Mouse (Mus musculus) forebrain, postnatal 0 days (tissue): Measurements from ENCODE around the gene Adgrl4. TPM values are rescaled to one million over a fixed set of nuclear protein-coding genes. Genes with fewer than 3 reads are reported as not detected.
A peak's percentile ranks its signal among the peaks of the same experiment; 100 is the strongest.

Experiments
- ATAC-seq: fragments of 200-750 bp; cut with Nextera tagmentation; 2 replicates; pipeline ENCODE4 v1.8.0; 2017; ENCODE audit warnings: mild to moderate bottlenecking, moderate library complexity
- DNase-seq: peaks from one replicate; pipeline ENCODE4 v3.0.0-alpha.2; 2015
- H3K27ac ChIP-seq: fragments of 300-500 bp; sonication (generic); 2 replicates; pipeline ENCODE4 v1.5.1; 2014; ENCODE audit warnings: low read depth, mild to moderate bottlenecking, antibody characterized with exemption, low read length, moderate library complexity, mixed read lengths
- H3K27me3 ChIP-seq: fragments of 300-500 bp; sonication (generic); 2 replicates; pipeline ENCODE4 v1.6.1; 2014; ENCODE audit warnings: mild to moderate bottlenecking, low read length, mixed read lengths; ENCODE audit not compliant: insufficient read depth
- H3K36me3 ChIP-seq: fragments of 300-500 bp; sonication (generic); 2 replicates; pipeline ENCODE4 v1.6.1; 2014; ENCODE audit warnings: mild to moderate bottlenecking, moderate library complexity; ENCODE audit not compliant: insufficient read depth
- H3K4me1 ChIP-seq: fragments of 300-500 bp; sonication (generic); 2 replicates; pipeline ENCODE4 v1.6.1; 2014; ENCODE audit warnings: antibody characterized with exemption; ENCODE audit not compliant: insufficient read depth
- H3K4me2 ChIP-seq: fragments of 300-500 bp; sonication (generic); 2 replicates; pipeline ENCODE4 v1.6.1; 2014; ENCODE audit warnings: low read depth, mild to moderate bottlenecking, moderate library complexity
- H3K4me3 ChIP-seq: fragments of 300-500 bp; sonication (generic); 2 replicates; pipeline ENCODE4 v1.5.1; 2014; ENCODE audit warnings: low read depth, low read length, mixed read lengths
- H3K9ac ChIP-seq: fragments of 300-500 bp; sonication (generic); 2 replicates; pipeline ENCODE4 v1.6.1; 2014; ENCODE audit warnings: mild to moderate bottlenecking
- H3K9me3 ChIP-seq: fragments of 300-500 bp; sonication (generic); 2 replicates; pipeline ENCODE4 v1.6.1; 2016; ENCODE audit warnings: low read length
- CTCF ChIP-seq: sonication (generic); IDR thresholded peaks from 2 replicates; pipeline ENCODE4 v1.5.1; 2016; ENCODE audit warnings: antibody characterized with exemption, control low read depth, low read depth
- WGBS: fragments of 180-500 bp; shearing (Covaris S2); extraction: QIAGEN DNeasy Blood & Tissue Kit; methylation state at CpG from one replicate; pipeline ENCODE4 v1.1.7; 2014; 5-methylcytosine and 5-hydroxymethylcytosine counted together
- polyA plus RNA-seq: library from polyadenylated mRNA; unstranded; fragments of >200 nt; fragmentation: Nextera tagmentation; extraction: Ambion mirVana; gene quantifications from 2 replicates; pipeline ENCODE4 v1.2.1, GENCODE M21; 2015
- total RNA-seq: library from RNA; depleted of rRNA; stranded (reverse); fragments of >200 nt; gene quantifications from 2 replicates; pipeline ENCODE4 v1.2.3, GENCODE M21; 2014

Gene Adgrl4
- total and polyA plus RNA-seq, 2 experiments from 2014 or later = 11.9 to 31.7 TPM

DNA sequence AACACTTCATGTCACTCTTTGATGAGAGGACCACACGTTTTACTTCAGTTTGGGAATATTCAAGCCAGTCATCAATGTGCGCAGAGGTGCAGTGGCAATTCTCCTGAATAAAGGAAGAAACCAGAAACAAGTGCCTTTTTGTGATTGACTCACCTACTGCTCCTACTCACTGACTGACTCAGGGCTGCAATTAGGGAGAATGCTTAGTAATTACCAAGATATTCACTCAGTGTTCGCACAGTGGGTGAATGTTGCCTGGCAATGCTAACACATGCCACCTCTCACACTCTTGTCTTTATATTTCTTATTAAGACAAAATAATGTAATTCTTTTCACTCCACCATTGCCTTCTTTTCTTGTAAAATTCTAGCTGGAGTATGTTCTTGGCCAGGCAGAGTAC is 138.5 kb downstream of the Adgrl4 start:
- no peak for DNase-seq
- Histone ChIP-seq H3K27me3 (no peaks in the 10 kb centered on the region), H3K9ac (no peak overlapping the region), H3K4me3 (no peak overlapping the region), H3K27ac (no peak overlapping the region), H3K4me2 (no peak overlapping the region), H3K4me1 (no peaks in the 10 kb centered on the region), H3K36me3 (no peaks in the 10 kb centered on the region), H3K9me3 (no peaks in the 10 kb centered on the region)
- peak; percentile 63; the same call in 1 of the 2 replicates for ATAC-seq
- no peak for TF ChIP-seq CTCF
- 45% methylated on average over 3 of the region's 3 CpGs for WGBS

GRCm38 (mm10) chr3:151591904-151592303 is 154.2 kb downstream of the Adgrl4 start:
- H3K4me1 ChIP-seq = no peaks in the 10 kb centered on the region
- ATAC-seq = no peak

More at GRCm38 (mm10) chr3:151591904-151592303, 154.2 kb downstream of the Adgrl4 start:
- DNase-seq = no peak
- no peak overlapping the region for H3K4me2 ChIP-seq
- H3K27ac ChIP-seq = no peak overlapping the region
- H3K9ac ChIP-seq = no peak overlapping the region
- H3K27me3 ChIP-seq = no peaks in the 10 kb centered on the region
- no peak for TF ChIP-seq CTCF
- no peaks in the 10 kb centered on the region for H3K36me3 ChIP-seq
- H3K9me3 ChIP-seq = no peaks in the 10 kb centered on the region
- no peak overlapping the region for H3K4me3 ChIP-seq
